Mouse (Mus musculus) left cerebral cortex, postnatal 10 days (tissue): ENCODE measurements around the gene Dtx4. TPM values are rescaled to one million over a fixed set of nuclear protein-coding genes. Genes with fewer than 3 reads are reported as not detected.
A peak's percentile ranks its signal among the peaks of the same experiment; 100 is the strongest.
"Not testable (repeated sequence)": the region's sequence is repeated elsewhere in the genome, so short reads cannot be mapped to it uniquely, and the experiment has no call there.

Source experiments
- DNase-seq, 2 experiments: peaks; one replicate each; pipeline ENCODE4 v3.0.0; 2021 to 2022; ENCODE audit warnings: low spot score in 2 of 2, mixed read lengths in 1 of 2; ENCODE audit errors: extremely low spot score in 1 of 2
- intact Hi-C: fragments of 180-260 bp; cut with DNase I; formaldehyde crosslinking; loops from one replicate; pipeline ENCODE4 v1.15.1; 2025
- total RNA-seq, 2 experiments: library from RNA; stranded (reverse); gene quantifications; 2 replicates each; pipeline ENCODE4 v1.2.3; 2021

The Dtx4 gene
- total RNA-seq: 10 to 100 TPM; 60.3 to 75.4 TPM

- intact Hi-C loops: loop anchor here (5.0 kb wide), 4 partner anchors 34 to 489 kb away; no protein-coding TSS in a partner anchor
Measured at GRCm38 (mm10) chr19:12501370-12502347, at the start of gene Dtx4. TSS of gene Dtx4 (minus strand) at chr19:12501454.

DNA sequence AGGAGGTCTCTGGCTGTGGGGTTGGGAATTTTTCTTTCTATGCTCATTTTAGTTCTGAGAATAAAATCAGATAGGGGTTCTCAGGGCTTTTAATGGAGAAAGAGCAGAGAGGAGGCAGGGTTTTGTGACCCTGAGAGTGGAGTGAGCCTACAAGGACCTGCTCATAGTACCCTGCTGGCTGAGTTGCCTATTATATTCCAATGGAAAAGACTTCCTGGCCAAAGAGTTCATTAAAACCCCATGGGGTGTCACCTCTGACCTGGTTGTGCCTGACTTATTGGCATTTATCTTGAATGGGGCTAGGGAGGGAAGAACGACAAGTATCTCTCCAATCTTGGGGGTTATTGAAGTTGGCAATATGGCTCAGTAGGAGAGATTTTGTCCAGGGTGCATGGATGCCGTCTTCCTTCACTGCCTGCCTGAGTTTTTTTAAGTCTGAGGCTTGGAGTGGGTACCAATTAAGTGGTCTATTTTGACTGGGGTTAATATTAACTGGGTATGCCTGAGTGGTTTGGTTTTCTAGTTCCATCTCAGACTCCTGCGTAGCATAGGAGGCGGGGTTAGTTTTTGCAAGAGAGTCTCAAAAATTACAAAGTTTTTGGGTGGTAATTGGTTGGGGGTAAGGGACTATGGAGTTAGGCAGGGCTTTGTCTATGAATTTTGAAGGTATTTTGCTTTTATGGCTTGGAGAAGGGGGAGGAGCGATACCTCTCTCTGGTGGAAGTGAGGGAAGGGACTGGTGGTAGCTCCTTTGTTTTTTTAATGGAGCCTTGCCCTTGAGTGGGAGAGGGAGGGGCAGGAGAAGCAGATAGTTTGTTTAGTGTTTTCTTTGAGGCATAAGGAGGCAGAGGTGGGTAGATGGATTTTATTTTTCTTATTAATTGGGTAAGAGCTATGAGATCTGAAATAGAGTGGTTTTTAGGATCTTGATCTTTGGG, 49.0 kb upstream of the Dtx4 start:
- no peak for DNase-seq
- intact Hi-C loops: no loop called here

More at GRCm38 (mm10) chr19:12501370-12502347, at the start of gene Dtx4:
- DNase-seq: peak; percentile 91 to 97

DNA sequence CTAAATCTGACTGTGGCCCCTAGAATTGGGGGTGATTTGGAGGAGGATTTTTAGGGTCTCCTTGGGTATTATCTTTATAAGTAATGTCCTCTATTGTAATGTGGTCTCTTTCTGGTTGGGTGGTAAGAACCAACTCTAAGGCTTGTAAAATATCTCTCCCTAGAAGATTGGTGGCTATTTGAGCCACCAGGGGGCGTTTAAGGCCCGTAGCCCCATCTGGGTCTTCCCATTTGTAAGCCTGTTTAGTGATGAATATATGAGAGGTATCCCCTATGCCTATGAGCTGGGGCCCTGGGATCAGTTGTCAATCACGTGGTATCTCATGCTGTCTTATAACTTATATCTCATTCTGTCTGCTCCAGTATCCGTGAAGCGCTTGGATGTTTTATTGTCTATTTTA, 47.9 kb upstream of the Dtx4 start:
- DNase-seq: peak in 1 of 2 experiments; percentile 26
- intact Hi-C loops: no loop called here

GRCm38 (mm10) chr19:12545440-12545839, 44.2 kb upstream of the Dtx4 start, which contains the start of gene Fam111a:
TSS of gene Fam111a (plus strand) at chr19:12545740.
- DNase-seq, intact Hi-C loops: not testable (repeated sequence)

DNA sequence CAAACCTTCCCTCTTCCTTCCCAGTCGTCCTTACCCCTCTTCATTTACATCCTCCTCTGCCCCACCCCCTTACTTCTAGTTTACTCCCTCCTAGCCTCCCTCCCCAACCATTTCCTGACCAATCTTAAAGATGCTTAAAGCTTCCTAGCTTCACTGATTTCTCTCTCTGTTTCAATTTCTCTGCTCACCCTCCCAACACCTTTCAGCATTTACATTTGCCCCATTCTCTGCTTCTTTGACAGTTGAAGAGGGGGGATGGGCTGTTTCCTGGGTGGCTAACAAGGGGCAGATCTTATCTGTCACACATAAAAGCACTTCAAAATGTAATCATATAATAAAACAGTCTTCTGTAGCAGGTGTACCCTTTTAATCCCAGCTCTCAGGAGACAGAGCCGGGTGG, 40.4 kb upstream of the Dtx4 start:
- intact Hi-C loops: no loop called here
- DNase-seq: no peak

- intact Hi-C loops: no loop called here
- DNase-seq: no peak
Measured at GRCm38 (mm10) chr19:12540727-12541126, 39.5 kb upstream of the Dtx4 start.

GRCm38 (mm10) chr19:12539975-12540374, 38.7 kb upstream of the Dtx4 start:
- no peak for DNase-seq
- intact Hi-C loops: no loop called here

- DNase-seq: no peak
- intact Hi-C loops: no loop called here
Measured at GRCm38 (mm10) chr19:12537168-12537567, 35.9 kb upstream of the Dtx4 start.

DNA sequence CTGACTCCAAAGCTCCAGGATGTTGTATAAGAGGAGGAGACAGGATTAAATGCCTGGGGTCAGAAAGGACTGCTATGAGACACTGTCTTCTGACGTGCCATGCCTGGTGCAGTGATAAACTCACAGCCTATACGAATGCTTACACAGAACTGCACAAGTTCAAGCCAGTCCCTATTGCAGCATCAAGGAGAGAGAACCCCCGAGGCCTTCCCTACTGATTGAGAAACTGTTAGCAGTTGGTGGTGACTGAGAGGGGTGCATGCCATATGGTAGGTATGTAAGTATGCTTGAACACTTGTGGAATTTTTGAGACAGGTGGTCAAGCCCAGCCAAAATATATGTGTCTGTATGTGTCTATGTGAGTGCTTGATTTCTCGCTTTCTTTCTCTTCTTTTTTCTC, 22.1 kb upstream of the Dtx4 start:
- intact Hi-C loops: loop anchor here (10.0 kb wide), 1 partner anchor 1291 kb away; the partner anchor contains the start of gene Olfr1499
- no peak for DNase-seq

DNA sequence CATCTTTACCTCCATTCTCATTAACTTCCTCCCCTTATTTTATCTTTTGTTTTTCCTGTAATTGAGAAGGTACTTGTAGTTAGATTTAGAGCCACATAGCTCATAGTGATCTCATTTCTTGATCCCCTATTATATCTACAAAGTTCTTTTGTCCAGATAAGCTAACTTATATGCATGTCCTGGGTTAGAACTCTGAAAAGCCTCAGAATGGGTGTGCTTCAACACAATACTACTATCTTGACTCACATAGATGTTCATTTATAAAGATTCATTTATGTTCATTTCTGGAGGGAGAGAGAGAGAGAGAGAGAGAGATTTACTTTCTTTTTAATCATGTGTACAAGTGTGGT, 17.3 kb upstream of the Dtx4 start:
- no peak for DNase-seq
- intact Hi-C loops: loop anchor here (2.0 kb wide), 2 partner anchors 74 to 278 kb away; partner anchors contain the start of genes Lpxn and Zfp91

DNA sequence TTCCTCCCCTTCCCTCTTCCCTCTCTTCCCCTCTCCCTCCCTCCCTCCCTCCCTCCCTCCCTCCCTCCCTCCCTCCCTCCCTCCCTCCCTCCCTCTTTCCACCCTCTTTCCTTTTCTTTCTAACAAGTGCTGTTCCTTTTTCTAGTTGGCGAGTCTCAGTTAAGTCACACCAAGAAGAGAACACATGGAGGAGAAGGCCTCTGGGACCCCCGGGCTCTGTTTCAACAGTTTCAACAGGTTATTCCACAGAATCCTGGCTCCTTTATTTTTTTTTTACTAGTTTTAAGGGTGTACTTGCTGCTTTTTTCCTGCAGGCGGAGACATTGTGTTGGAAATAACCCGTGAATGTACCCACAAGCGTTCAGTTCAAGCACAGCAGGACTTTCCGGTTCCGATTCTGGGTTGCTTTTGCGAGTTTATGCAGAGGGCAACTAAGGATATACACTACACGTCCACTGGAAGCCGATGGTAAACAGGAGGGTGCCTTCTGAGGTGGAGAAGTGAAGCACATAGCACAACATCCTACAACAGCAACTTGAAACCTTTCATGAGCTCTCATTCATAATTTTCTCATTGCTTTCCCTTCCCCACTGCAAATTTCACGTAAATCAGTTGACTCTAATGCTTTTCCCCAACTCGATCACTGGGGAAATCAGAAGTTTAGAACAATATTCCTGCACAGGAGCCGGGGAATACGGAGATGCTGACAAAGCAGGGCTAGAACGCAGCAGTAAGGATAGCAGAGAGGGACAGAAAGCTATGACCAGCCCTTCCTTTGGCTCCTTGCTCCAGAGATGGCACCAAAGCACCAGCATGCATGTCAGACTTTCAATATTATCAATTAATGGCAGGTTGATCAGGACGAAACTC, 16.7 kb upstream of the Dtx4 start:
- DNase-seq: peak; percentile 56 to 77
- intact Hi-C loops: loop anchor here (2.0 kb wide), 2 partner anchors 75 to 279 kb away; partner anchors contain the start of genes Lpxn and Zfp91

GRCm38 (mm10) chr19:12514621-12515020, 13.4 kb upstream of the Dtx4 start:
- intact Hi-C loops: no loop called here
- DNase-seq: no peak

DNA sequence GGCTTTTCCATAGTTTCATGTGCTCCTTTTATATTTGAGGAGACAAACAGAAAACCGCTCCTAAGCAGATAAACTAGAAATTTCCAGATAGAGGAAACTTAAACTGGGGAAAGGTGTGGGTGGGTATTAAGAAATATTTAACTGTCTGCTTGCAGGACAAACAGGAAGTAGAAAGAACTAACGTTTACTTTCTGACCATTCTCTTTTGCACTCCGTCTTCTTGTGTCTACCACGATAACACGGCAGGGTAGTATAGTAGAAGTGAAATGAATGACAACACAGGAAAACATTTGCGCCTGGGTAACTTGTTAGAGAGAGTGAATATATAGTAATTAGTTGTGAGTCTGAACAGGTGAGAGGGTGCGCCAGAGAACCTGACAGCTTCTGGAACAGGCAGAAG, 1.5 kb upstream of the Dtx4 start:
- intact Hi-C loops: loop anchor here (5.0 kb wide), 4 partner anchors 35 to 490 kb away; no protein-coding TSS in a partner anchor
- no peak for DNase-seq

DNA sequence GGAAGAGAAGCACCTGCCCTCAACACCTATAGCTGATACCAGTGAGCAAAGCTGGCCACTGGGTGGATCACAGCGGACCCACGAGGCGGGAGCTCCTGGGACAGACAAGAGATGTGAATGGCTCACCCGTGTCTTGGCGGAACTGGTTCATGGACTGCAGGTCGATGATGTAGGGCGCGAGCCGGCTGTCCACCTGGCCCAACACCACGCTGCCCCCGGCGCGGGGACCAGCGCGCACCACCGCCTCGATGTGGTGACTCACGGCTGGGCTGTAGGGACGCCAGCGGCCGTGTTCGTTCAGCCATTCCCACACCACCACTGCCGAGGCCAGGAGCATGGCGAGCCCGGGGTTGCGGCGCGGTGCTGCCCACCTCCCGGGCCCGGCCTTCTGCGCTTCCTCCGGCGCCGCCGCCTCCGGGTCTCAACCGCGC, 358 bp downstream of the Dtx4 start:
- intact Hi-C loops: loop anchor here (5.0 kb wide), 4 partner anchors 34 to 489 kb away; no protein-coding TSS in a partner anchor
- peak in 1 of 2 experiments; percentile 69 for DNase-seq

DNA sequence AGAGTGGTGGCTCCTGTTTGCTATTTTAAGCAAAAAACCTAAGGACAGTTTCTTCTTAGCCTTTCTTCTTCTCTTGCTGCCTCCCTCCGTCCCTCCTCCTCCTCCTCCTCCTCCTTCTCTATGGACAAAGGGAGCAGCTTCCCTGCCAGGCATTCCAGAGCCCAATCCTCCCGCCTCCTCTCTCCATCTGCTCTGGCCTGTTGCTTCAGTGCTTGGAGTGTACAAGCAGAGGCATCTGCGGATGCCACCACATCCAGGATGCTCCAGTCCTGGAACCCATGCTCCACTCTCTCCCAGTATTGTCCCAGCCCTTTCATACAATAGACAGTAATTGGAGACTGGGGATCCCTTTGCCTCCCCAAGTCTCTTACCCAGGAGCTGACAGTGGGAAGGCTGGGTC, 1.1 kb downstream of the Dtx4 start:
- DNase-seq: peak in 1 of 2 experiments; percentile 73
- intact Hi-C loops: loop anchor here (5.0 kb wide), 4 partner anchors 33 to 488 kb away; no protein-coding TSS in a partner anchor

DNA sequence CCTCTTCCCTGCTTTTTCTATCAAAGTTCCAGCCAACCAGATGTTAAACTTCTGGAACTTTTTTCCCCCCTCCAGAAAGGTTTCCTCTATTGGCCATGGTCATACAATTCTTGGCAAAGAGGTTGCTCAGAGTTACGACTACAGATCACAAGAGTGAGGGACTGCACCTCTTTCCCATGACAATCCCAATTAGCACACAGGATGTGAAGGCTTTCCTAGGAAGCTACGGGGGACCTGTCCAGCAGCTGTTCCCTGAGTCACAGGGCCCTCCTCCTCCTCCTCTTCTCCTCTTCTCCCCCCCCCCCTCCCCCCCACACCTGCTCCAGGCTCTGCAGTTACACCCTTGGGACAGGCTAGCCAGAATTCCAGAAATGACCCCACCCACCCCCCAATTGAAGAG, 1.8 kb downstream of the Dtx4 start:
- no peak for DNase-seq
- intact Hi-C loops: no loop called here

DNA sequence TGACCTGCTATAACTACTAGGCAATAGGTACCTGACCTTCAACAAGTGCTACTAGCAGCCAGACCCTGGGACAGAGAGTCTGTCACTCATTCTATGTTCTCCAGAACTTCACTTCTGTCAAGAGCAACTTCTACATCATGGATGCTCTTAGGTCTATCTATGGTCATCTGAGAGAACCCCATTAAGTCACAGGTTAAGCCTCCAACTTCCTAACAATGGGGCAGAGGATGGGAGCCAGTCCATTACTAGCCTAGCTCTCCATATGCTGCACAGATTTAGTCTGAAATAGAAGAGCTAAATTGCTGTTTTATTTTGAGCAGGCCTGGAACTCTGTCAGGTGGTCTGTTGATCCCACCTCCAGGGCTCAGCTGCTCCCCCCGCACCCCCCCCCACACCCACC, 2.3 kb downstream of the Dtx4 start:
- DNase-seq: no peak
- intact Hi-C loops: no loop called here

DNA sequence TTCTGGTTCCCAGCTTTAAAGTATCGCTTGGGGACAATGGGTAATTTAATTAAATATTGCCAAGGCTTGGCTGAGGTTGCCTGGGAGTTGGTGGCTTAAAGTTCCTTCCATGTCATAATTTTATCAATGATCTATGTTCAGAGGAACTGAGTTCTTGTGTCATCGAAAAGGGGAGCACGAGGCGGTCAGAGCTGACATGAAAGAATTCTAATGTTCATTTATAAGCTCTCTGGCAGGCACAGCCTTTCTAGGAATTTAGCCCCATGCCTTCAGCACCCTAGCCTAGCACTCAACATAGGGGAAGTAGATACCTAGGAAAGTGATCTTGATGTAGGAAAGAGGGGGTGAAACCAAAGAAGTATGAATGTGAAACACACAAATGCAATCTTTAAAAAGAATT, 2.9 kb downstream of the Dtx4 start:
- intact Hi-C loops: no loop called here
- no peak for DNase-seq
